In the genomic region with DNA sequence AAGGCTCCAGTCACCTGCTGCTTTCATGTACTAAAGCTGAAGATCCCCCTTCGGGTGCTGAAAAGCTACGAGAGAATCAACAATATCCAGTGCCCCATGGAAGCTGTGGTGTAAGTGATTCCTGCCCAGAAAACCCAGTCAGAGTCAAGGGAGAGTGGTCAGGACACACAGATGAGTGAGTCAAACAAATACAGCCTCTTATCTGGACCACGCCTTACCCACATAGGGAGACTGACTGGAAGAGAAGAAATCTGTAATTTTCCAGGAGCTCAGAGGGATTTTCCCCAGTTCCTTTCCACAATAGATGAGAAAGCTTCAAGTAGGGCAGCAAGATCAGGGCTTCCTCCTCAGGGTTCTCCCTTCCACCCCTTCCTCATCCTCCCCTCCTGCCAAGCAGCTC, we compare ENCODE assay signal across 37 mouse cellular contexts. TPM values are rescaled to one million over a fixed set of nuclear protein-coding genes. Genes with fewer than 3 reads are reported as not detected.
"Had no signal": no experiment of that assay in that cellular context is flagged by ENCODE, and none has a peak within 500 bp of the region (broad histone marks: within the 10 kb centered on the region; RNA-seq: fewer than 3 reads in every experiment).

No protein-coding gene starts in this region.

- ATAC-seq: hindbrain, postnatal 0 days; intestine, embryonic 16.5 days had no signal

- H3K4me2 ChIP-seq: heart, embryonic 11.5 days; heart, embryonic 13.5 days; heart, embryonic 15.5 days; hindbrain, embryonic 13.5 days; hindbrain, embryonic 15.5 days; kidney, embryonic 15.5 days; limb, embryonic 13.5 days; limb, embryonic 15.5 days; liver, embryonic 13.5 days had no signal

- DNase-seq: gastrocnemius, adult 2 months; gastrocnemius, postnatal 10 days; gastrocnemius, postnatal 25 days; heart, adult 2 months; heart, postnatal 4 days; kidney, adult 11 months; kidney, adult 2 months; kidney, adult 9 months; kidney, postnatal 14 days; kidney, postnatal 36 days; left cerebral cortex, postnatal 4 days; liver, embryonic 13.5 days had no signal

- H3K9ac ChIP-seq: heart, embryonic 13.5 days; heart, embryonic 15.5 days; hindbrain, embryonic 13.5 days; hindbrain, embryonic 15.5 days; kidney, embryonic 15.5 days; limb, embryonic 13.5 days; limb, embryonic 15.5 days; liver, embryonic 13.5 days had no signal

- H3K4me1 ChIP-seq: heart, embryonic 13.5 days; heart, embryonic 15.5 days; hindbrain, embryonic 10.5 days; hindbrain, embryonic 13.5 days; hindbrain, embryonic 15.5 days; kidney, embryonic 15.5 days; limb, embryonic 13.5 days; limb, embryonic 15.5 days; liver, embryonic 13.5 days had no signal

- H3K9me3 ChIP-seq: heart, embryonic 13.5 days; heart, embryonic 15.5 days; hindbrain, embryonic 10.5 days; hindbrain, embryonic 13.5 days; hindbrain, embryonic 15.5 days; kidney, embryonic 15.5 days; limb, embryonic 13.5 days; limb, embryonic 15.5 days; liver, embryonic 13.5 days had no signal

- H3K27ac ChIP-seq: heart, adult 2 months; heart, embryonic 13.5 days; heart, embryonic 15.5 days; hindbrain, embryonic 10.5 days; hindbrain, embryonic 13.5 days; hindbrain, embryonic 15.5 days; hindbrain, postnatal 0 days; kidney, embryonic 15.5 days; kidney, postnatal 0 days; limb, embryonic 13.5 days; limb, embryonic 15.5 days; liver, embryonic 13.5 days had no signal

- H3K36me3 ChIP-seq: heart, embryonic 13.5 days; heart, embryonic 15.5 days; hindbrain, embryonic 10.5 days; hindbrain, embryonic 13.5 days; hindbrain, embryonic 15.5 days; kidney, embryonic 15.5 days; limb, embryonic 13.5 days; limb, embryonic 15.5 days; liver, embryonic 13.5 days had no signal

- H3K27me3 ChIP-seq: heart, embryonic 13.5 days; heart, embryonic 15.5 days; hindbrain, embryonic 13.5 days; hindbrain, embryonic 15.5 days; limb, embryonic 13.5 days; limb, embryonic 15.5 days; liver, embryonic 13.5 days had no signal

- H3K4me3 ChIP-seq: gastrocnemius, adult 2 months; heart, adult 2 months; heart, embryonic 13.5 days; heart, embryonic 15.5 days; hindbrain, embryonic 10.5 days; hindbrain, embryonic 13.5 days; hindbrain, embryonic 15.5 days; kidney, embryonic 15.5 days; limb, embryonic 13.5 days; limb, embryonic 15.5 days; liver, embryonic 13.5 days had no signal

RNA-seq across cellular contexts. Expression of a gene that starts 1.1 kb away (rescaled TPM):
- total RNA-seq: gastrocnemius, adult 2 months; granulocyte monocyte progenitor cell, adult 5-6 weeks; hindbrain, postnatal 0 days; layer of hippocampus, adult 18-20 months; layer of hippocampus, adult 8-10 months; layer of hippocampus, postnatal 14 days; layer of hippocampus, postnatal 36 days; left cerebral cortex, adult 18-20 months; left cerebral cortex, adult 8-10 months; left cerebral cortex, postnatal 10 days; left cerebral cortex, postnatal 25 days; left cerebral cortex, postnatal 4 days; liver, adult 2 months had no signal
- polyA plus RNA-seq: heart, embryonic 11.5 days; heart, embryonic 13.5 days; heart, embryonic 15.5 days; heart, postnatal 0 days; hindbrain, embryonic 10.5 days; hindbrain, embryonic 13.5 days; hindbrain, embryonic 15.5 days; intestine, embryonic 14.5 days; intestine, embryonic 16.5 days; kidney, embryonic 15.5 days; limb, embryonic 11.5 days; limb, embryonic 13.5 days; limb, embryonic 15.5 days; liver, adult 2 months; liver, embryonic 13.5 days had no signal

RNA-seq across cellular contexts. Expression of a gene that starts 14.4 kb away (rescaled TPM):
- total RNA-seq: gastrocnemius, adult 2 months; gastrocnemius, postnatal 25 days; granulocyte monocyte progenitor cell, adult 5-6 weeks; layer of hippocampus, postnatal 14 days; left cerebral cortex, postnatal 10 days; left cerebral cortex, postnatal 25 days; liver, adult 2 months had no signal

RNA-seq across cellular contexts. Expression of a gene that starts 58.4 kb away (rescaled TPM):
- total RNA-seq: granulocyte monocyte progenitor cell, adult 5-6 weeks; layer of hippocampus, adult 8-10 months; layer of hippocampus, postnatal 36 days; left cerebral cortex, adult 18-20 months; left cerebral cortex, postnatal 4 days had no signal
- polyA plus RNA-seq: heart, embryonic 11.5 days; hindbrain, embryonic 10.5 days; limb, embryonic 11.5 days had no signal
